Mouse (Mus musculus) spleen, postnatal 36 days (tissue): Measurements from ENCODE around the gene Gmcl1.

Experiments
- DNase-seq, 2 experiments: peaks; one replicate each; pipeline ENCODE4 v3.0.0; 2022; ENCODE audit warnings: low spot score in 2 of 2, mixed read lengths in 1 of 2

The Gmcl1 gene

DNA sequence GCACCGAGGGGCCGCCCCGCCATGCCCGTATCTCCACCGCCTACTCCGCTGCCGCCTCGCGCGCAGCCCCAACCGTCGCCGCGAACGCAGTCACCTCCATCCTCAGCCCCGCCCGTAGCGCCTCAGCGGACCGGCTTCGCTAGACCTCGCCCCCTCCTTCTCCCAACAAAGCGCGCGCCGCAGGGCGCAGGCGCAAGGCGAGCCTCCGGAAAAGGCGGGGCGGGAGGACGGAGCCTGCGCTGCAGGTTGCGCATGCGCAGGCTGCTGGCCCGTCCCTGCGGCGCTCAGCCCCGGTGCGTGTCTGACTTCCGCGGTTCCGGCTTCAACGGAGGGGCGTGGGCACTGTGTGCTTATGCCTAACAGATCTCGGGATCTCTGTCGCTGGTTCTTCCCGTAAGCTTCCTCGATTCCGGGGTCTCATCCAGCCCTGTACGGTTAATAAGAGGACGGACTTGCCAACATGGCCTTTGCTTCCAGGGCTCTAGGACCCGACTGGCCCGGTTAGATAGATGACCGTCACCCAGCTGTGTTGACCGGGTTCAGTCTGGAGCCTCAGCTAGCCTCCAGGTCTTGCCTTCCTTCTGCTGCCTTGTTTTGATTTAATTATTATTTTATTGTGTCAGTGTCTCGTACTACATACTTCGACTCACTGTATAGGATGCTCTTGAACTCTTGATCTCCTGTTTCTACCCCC is at the start of gene Gmcl1:
Gmcl1 (minus strand) TSS at position 201 of the 694 bp plus-strand sequence.
- peak; percentile 96 for DNase-seq

DNA sequence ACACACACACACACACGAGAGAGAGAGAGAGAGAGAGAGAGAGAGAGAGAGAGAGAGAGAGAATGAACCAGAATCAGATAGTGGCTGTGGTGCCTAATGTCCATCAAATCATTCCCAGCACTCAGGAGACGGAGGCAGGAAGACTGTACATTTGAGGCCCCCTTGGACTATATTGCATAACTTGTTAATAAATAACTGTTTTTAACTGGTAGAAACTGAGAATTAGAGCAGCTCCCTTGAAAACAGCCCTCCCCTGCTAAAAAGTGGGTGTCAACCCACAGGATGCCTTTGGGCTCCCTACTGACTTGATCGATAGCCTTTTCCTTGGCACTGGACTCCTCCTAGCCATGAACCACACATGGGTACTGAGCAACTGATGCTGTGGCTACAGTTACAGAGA is 49.2 kb upstream of the Gmcl1 start:
- DNase-seq = no peak

DNA sequence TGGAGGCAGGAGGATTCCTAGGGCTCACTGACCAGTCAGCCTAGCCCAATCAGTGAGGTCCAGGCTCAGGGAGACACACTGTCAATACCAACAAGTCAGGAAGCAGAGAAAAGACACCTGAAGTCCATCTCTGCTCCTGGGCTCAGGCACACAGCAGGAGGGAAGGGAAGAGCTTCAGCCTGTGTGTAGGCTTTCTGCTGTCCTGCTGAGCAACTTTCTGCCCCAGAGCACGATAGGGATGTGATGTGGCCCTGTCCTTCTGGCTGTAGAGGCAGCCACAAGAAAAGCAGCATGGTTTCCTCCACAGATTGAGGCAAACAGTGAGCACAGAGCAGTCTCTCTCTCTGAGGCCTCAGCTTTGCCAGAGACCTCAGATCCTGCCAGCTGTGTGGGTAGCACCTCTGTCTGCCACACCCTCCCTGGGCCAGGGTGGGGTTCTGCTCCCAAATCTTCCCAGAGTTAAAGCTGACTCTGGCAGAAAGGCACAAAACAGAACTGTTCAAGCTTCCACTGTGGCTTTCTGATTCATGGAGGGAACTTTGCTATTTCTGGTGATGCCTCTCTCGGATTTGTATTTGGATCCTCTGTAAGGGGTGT is 48.3 kb upstream of the Gmcl1 start:
- DNase-seq = no peak

DNA sequence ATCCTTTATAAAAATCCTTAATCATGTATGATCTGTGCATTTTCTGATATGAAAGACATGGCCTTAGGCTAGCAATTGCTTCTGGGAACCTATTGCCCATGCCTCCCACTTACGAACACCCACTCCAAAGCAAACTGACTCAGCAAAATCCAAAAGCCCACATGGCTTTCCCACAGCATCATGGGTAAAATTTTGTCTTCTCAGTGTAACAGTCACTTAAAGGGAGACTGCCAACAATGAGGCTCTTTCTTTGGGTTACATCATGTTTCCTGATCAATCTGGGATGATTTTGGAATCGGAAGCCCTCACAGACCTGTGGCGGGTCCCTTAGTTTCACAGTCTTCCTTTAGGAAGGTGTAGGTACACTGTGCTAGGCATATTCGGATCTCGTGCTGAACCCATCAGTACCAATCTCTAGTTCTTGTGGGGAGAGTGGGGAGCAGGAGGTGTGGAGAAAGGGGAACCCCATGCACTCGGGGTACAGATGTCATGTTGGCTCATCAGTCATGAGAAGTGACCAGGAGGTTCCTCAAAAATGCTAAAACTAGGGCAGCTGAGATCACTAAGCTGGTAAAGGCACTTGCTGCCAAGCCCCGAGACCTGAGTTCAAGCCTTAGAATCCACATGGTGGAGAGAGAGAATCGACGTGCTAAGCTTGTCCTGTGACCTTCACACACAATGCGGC is 45.9 kb upstream of the Gmcl1 start:
- no peak for DNase-seq

DNA sequence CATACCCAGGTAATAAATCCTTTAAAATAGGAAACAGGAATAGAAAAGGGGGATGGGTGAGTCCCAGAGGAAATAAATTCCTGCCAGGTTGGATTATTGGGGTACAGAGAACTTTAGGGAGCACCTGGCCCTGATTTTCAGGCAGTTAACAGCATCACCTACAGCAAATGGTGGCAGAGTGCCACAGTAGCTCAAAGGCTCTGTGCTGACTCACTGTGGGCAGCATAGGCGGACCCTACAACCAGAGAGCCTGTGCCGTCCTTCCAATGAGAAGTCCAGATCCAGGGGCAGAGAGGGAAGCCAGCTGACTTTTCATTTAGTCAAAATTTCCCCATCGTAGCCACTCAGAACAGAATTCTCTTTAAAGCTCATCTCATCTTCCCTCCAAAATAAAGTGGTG is 44.0 kb upstream of the Gmcl1 start:
- DNase-seq = no peak

- no peak for DNase-seq
Observed at GRCm38 (mm10) chr6:86776706-86777071, 43.5 kb upstream of the Gmcl1 start.

DNA sequence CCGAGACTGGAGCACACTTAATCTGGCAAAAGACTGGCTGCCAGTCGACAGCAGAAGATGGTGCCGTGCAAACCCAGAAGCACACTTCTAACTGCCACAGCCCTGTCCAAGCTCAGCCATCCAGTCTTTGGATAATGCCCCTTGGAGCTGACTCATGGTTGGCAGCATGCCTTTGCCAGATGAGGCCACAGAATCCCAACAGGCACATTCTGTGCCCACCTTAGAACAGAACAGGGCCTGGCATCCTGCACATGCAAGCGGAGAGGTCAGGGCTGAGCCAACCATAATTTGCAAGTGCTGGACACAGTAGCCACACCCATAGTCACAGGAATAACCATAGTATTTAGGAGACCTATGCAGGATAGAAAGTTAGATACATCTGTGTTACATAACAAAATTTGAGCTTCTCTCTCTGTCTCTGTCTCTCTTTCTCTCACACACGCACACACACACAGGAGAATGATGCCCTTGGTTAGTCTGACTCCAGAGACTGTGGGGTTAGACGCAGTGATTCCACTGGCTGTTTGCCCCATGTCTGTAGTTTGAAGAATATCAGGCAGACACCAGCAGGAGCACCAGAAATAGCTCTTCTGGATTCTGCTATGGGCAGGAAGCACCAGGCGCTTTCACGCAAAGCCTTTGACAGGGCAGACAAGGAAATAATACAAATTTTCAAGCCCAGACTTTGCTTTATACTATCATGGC is 43.0 kb upstream of the Gmcl1 start:
- DNase-seq = no peak

DNA sequence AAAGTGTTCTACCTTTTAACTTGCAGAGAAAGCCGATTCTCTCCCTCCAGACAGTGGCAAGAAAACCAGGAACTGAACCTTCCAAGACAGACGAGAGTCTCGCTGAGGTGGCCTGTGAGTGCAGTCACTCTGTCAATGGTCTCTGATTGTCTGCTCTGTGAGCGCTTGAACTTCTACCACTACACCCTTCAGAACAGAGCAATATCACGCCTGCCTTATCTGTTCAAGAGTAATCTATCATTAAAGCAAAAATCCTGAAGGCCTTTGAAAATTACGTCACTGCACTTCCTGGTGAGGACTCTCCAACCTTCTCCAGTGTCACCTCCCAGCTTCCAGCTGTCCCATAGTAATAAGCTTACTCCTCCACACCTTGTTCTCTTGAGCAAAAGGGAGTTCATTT is 41.8 kb upstream of the Gmcl1 start:
- no peak for DNase-seq

DNA sequence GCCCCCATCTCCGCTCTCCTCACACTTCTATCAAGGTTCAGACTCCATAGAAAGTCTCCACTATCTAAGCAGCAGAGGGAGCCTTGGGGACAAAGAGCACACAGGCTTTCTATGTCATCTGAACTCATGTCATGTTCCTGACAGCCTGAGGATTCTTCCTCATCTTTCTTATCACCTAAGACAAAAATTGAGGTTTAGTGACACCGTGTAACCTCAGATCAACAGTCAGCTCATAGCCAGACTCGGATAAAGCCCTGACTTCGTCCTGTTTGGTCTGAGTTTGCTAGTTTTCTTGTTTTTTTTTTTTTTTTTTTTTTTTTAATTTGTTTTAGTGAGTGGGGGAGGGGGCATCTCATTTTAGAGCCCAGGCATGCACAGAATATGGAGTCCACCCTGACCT is 40.6 kb upstream of the Gmcl1 start:
- DNase-seq = no peak

DNA sequence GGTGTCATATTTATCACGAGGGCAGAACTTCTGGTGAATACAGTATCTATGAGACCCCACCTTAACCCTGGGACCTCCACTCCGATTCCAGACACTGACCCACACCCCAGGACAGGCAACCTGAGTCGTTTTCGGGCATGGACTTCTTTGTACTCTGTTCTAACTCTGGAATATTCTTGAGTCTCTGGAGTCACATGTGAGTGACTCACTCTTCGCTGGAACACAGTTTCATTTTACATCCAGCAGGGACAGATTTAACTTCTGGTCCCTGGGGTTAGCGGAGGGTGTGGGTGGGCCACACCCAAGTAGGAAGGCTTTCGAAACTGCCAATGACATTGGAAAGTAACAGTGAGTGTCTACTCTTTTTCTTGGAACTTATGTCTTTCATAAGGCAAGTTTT is 39.4 kb upstream of the Gmcl1 start:
- no peak for DNase-seq

- no peak for DNase-seq
Observed at GRCm38 (mm10) chr6:86768938-86769337, 35.8 kb upstream of the Gmcl1 start.

- no peak for DNase-seq
Observed at GRCm38 (mm10) chr6:86768186-86768776, 35.1 kb upstream of the Gmcl1 start.

GRCm38 (mm10) chr6:86767465-86767864 is 34.3 kb upstream of the Gmcl1 start:
- no peak for DNase-seq

- peak; percentile 58 to 60 for DNase-seq
Observed at GRCm38 (mm10) chr6:86765637-86766059, 32.5 kb upstream of the Gmcl1 start.

- DNase-seq = no peak
Observed at GRCm38 (mm10) chr6:86754105-86754863, 21.1 kb upstream of the Gmcl1 start.

DNA sequence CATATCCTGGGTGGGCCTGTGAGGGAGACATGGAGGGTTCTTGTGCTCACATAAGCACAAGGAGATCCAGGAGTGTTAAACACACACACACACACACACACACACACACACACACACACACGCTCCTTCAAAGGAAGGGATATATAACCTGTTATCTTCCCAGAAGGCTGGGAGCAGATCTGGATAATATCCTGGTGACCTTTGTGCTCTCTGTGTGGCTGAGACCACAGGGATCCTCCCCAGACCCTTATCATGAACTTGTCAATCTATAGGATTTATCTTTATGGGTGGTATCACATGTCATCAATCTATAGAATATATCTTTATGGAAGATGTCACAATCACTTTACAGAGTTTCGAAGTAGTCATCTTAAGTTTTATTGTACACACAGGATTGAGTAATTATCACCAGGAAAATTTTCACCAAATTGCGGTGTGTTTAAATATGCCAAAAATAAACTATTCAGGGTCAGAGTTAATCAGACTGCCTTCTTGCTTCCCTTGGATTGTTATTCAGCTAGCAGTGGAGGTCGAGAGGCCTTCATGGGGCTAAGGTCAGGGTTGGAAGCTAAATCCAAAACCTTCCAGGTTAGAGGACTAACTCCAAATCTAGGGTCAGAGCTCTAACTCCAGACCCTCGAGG is 19.8 kb upstream of the Gmcl1 start:
- no peak for DNase-seq

GRCm38 (mm10) chr6:86750961-86751360 is 17.8 kb upstream of the Gmcl1 start:
- DNase-seq = no peak

GRCm38 (mm10) chr6:86749817-86750216 is 16.6 kb upstream of the Gmcl1 start:
- DNase-seq = no peak

- DNase-seq = peak; percentile 11 to 29
Observed at GRCm38 (mm10) chr6:86747171-86747570, 14.0 kb upstream of the Gmcl1 start.

- no peak for DNase-seq
Observed at GRCm38 (mm10) chr6:86740652-86741051, 7.5 kb upstream of the Gmcl1 start.

GRCm38 (mm10) chr6:86736830-86737229 is 3.6 kb upstream of the Gmcl1 start:
- DNase-seq = no peak
